Mouse (Mus musculus): Measurements from ENCODE around the gene Otulin. TPM values are rescaled to one million over a fixed set of nuclear protein-coding genes. Genes with fewer than 3 reads are reported as not detected.

Gene Otulin
- polyA plus RNA-seq (2012; rRNA removed): 23.7 and 24.2 TPM in 2 replicates

- no peak for TF ChIP-seq CTCF (IDR thresholded peaks at IDR 0.05; ENCODE audit: borderline replicate concordance, extremely low read depth, insufficient read depth, insufficient read length)
- peak; percentile 66 for TF ChIP-seq POLR2A (IDR thresholded peaks at IDR 0.05; ENCODE audit: borderline replicate concordance, extremely low read depth, insufficient read depth, insufficient read length, poor library complexity, severe bottlenecking)
These were observed at the start of gene Otulin for GRCm38 (mm10) chr15:27630601-27631383. Gene Otulin, minus strand, starts transcription at chr15:27630693.

GRCm38 (mm10) chr15:27678511-27678910, 48.0 kb upstream of the Otulin start:
- TF ChIP-seq CTCF (IDR thresholded peaks at IDR 0.05; ENCODE audit: borderline replicate concordance, extremely low read depth, insufficient read depth, insufficient read length) (no peak), POLR2A (IDR thresholded peaks at IDR 0.05; ENCODE audit: borderline replicate concordance, extremely low read depth, insufficient read depth, insufficient read length, poor library complexity, severe bottlenecking) (no peak)
- no peak for DNase-seq (ENCODE audit: low read depth)

More at GRCm38 (mm10) chr15:27630601-27631383, at the start of gene Otulin:
- DNase-seq (ENCODE audit: low read depth): peak; percentile 98

- TF ChIP-seq CTCF (IDR thresholded peaks at IDR 0.05; ENCODE audit: borderline replicate concordance, extremely low read depth, insufficient read depth, insufficient read length) (no peak), POLR2A (IDR thresholded peaks at IDR 0.05; ENCODE audit: borderline replicate concordance, extremely low read depth, insufficient read depth, insufficient read length, poor library complexity, severe bottlenecking) (no peak)
- no peak for DNase-seq (ENCODE audit: low read depth)
These were observed 47.3 kb upstream of the Otulin start for GRCm38 (mm10) chr15:27677801-27678200.

- DNase-seq (ENCODE audit: low read depth): no peak
- TF ChIP-seq CTCF (IDR thresholded peaks at IDR 0.05; ENCODE audit: borderline replicate concordance, extremely low read depth, insufficient read depth, insufficient read length): no peak
These were observed 45.7 kb upstream of the Otulin start for GRCm38 (mm10) chr15:27676211-27676610.

GRCm38 (mm10) chr15:27675122-27675521, 44.6 kb upstream of the Otulin start:
- DNase-seq (ENCODE audit: low read depth): no peak
- TF ChIP-seq CTCF (IDR thresholded peaks at IDR 0.05; ENCODE audit: borderline replicate concordance, extremely low read depth, insufficient read depth, insufficient read length) (no peak), POLR2A (IDR thresholded peaks at IDR 0.05; ENCODE audit: borderline replicate concordance, extremely low read depth, insufficient read depth, insufficient read length, poor library complexity, severe bottlenecking) (no peak)

GRCm38 (mm10) chr15:27674041-27674440, 43.5 kb upstream of the Otulin start:
- TF ChIP-seq CTCF (IDR thresholded peaks at IDR 0.05; ENCODE audit: borderline replicate concordance, extremely low read depth, insufficient read depth, insufficient read length) (no peak), POLR2A (IDR thresholded peaks at IDR 0.05; ENCODE audit: borderline replicate concordance, extremely low read depth, insufficient read depth, insufficient read length, poor library complexity, severe bottlenecking) (no peak)
- no peak for DNase-seq (ENCODE audit: low read depth)

GRCm38 (mm10) chr15:27673151-27673550, 42.7 kb upstream of the Otulin start:
- no peak for TF ChIP-seq CTCF (IDR thresholded peaks at IDR 0.05; ENCODE audit: borderline replicate concordance, extremely low read depth, insufficient read depth, insufficient read length)
- no peak for DNase-seq (ENCODE audit: low read depth)

GRCm38 (mm10) chr15:27672259-27672658, 41.8 kb upstream of the Otulin start:
- TF ChIP-seq POLR2A (IDR thresholded peaks at IDR 0.05; ENCODE audit: borderline replicate concordance, extremely low read depth, insufficient read depth, insufficient read length, poor library complexity, severe bottlenecking): no peak
- no peak for TF ChIP-seq CTCF (IDR thresholded peaks at IDR 0.05; ENCODE audit: borderline replicate concordance, extremely low read depth, insufficient read depth, insufficient read length)
- DNase-seq (ENCODE audit: low read depth): peak; percentile 31

- no peak for DNase-seq (ENCODE audit: low read depth)
- TF ChIP-seq POLR2A (IDR thresholded peaks at IDR 0.05; ENCODE audit: borderline replicate concordance, extremely low read depth, insufficient read depth, insufficient read length, poor library complexity, severe bottlenecking) (no peak), CTCF (IDR thresholded peaks at IDR 0.05; ENCODE audit: borderline replicate concordance, extremely low read depth, insufficient read depth, insufficient read length) (no peak)
These were observed 41.2 kb upstream of the Otulin start for GRCm38 (mm10) chr15:27671612-27672245.

- no peak for DNase-seq (ENCODE audit: low read depth)
- no peak for TF ChIP-seq POLR2A (IDR thresholded peaks at IDR 0.05; ENCODE audit: borderline replicate concordance, extremely low read depth, insufficient read depth, insufficient read length, poor library complexity, severe bottlenecking)
- no peak for TF ChIP-seq CTCF (IDR thresholded peaks at IDR 0.05; ENCODE audit: borderline replicate concordance, extremely low read depth, insufficient read depth, insufficient read length)
These were observed 40.2 kb upstream of the Otulin start for GRCm38 (mm10) chr15:27670708-27671107.

- no peak for DNase-seq (ENCODE audit: low read depth)
- TF ChIP-seq POLR2A (IDR thresholded peaks at IDR 0.05; ENCODE audit: borderline replicate concordance, extremely low read depth, insufficient read depth, insufficient read length, poor library complexity, severe bottlenecking): no peak
- TF ChIP-seq CTCF (IDR thresholded peaks at IDR 0.05; ENCODE audit: borderline replicate concordance, extremely low read depth, insufficient read depth, insufficient read length): no peak
These were observed 39.5 kb upstream of the Otulin start for GRCm38 (mm10) chr15:27669931-27670411.

- no peak for DNase-seq (ENCODE audit: low read depth)
- TF ChIP-seq CTCF (IDR thresholded peaks at IDR 0.05; ENCODE audit: borderline replicate concordance, extremely low read depth, insufficient read depth, insufficient read length): no peak
- no peak for TF ChIP-seq POLR2A (IDR thresholded peaks at IDR 0.05; ENCODE audit: borderline replicate concordance, extremely low read depth, insufficient read depth, insufficient read length, poor library complexity, severe bottlenecking)
These were observed 38.8 kb upstream of the Otulin start for GRCm38 (mm10) chr15:27669276-27669675.
